Comparison of ENCODE assay signal across 26 mouse cellular contexts in the genomic region with DNA sequence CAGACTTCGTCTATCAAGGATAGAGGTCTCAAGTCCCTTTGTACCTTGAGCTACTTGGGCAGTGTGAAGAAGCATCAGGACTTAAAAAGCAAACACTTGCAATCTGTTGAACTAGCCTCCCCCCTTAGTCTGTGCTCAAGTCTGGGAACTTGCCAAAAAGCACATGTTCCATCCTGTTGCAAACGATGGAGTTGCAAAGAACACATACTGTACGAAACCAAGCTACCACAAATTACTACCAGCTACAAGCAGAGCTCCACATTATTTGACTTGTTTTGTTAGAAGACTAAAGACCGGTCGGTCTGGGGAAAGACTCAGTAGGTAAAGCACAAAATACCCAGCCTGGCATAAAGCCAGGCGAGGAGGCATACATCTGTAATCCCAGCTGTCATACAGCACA. TPM values are rescaled to one million over a fixed set of nuclear protein-coding genes. Genes with fewer than 3 reads are reported as not detected.
DNase-seq lines count a peak whose midpoint lies in the region; ATAC-seq and TF ChIP-seq lines count a peak whose summit lies in the region.
"Had no signal": no experiment of that assay in that cellular context is flagged by ENCODE, and none has a peak within 500 bp of the region (broad histone marks: within the 10 kb centered on the region; RNA-seq: fewer than 3 reads in every experiment).

No protein-coding gene starts in this region.

- H3K27ac ChIP-seq in limb, embryonic 15.5 days: 0 out of 2 replicates have a peak overlapping the region, but pooled peaks have one; percentile 8
- H3K27ac ChIP-seq in limb, embryonic 10.5 days: no peak overlapping the region
- H3K27ac ChIP-seq in embryonic facial prominence, embryonic 14.5 days (replicated peaks; ENCODE audit: low read depth, low read length): no peak overlapping the region
- H3K27ac ChIP-seq: forebrain, embryonic 10.5 days; forebrain, embryonic 13.5 days; heart, adult 2 months; hindbrain, embryonic 12.5 days; hindbrain, embryonic 15.5 days had no signal

- H3K4me1 ChIP-seq in limb, embryonic 15.5 days: peaks cover 45% of the 10 kb centered on the region
- peaks cover 21% of the 10 kb centered on the region; the same call in 1 of the 2 replicates for H3K4me1 ChIP-seq in limb, embryonic 10.5 days
- H3K4me1 ChIP-seq in embryonic facial prominence, embryonic 14.5 days (ENCODE audit: control insufficient read depth, insufficient read depth, low read length): peaks cover 35% of the 10 kb centered on the region

- H3K9ac ChIP-seq in limb, embryonic 15.5 days: no peak overlapping the region
- H3K9ac ChIP-seq in embryonic facial prominence, embryonic 14.5 days (ENCODE audit: low read depth, low read length): no peak overlapping the region
- H3K9ac ChIP-seq: forebrain, embryonic 13.5 days; hindbrain, embryonic 12.5 days; hindbrain, embryonic 15.5 days had no signal

- H3K4me3 ChIP-seq in limb, embryonic 15.5 days: no peak overlapping the region
- no peak overlapping the region for H3K4me3 ChIP-seq in limb, embryonic 10.5 days
- H3K4me3 ChIP-seq in embryonic facial prominence, embryonic 14.5 days (ENCODE audit: low read depth, low read length): no peak overlapping the region
- H3K4me3 ChIP-seq: erythroblast, embryonic 14.5 days; forebrain, embryonic 10.5 days; forebrain, embryonic 13.5 days; heart, adult 2 months; hindbrain, embryonic 12.5 days; hindbrain, embryonic 15.5 days had no signal

- H3K36me3 ChIP-seq in limb, embryonic 15.5 days: no peaks in the 10 kb centered on the region
- H3K36me3 ChIP-seq in limb, embryonic 10.5 days: no peaks in the 10 kb centered on the region
- no peaks in the 10 kb centered on the region for H3K36me3 ChIP-seq in embryonic facial prominence, embryonic 14.5 days (ENCODE audit: control insufficient read depth, insufficient read depth, low read length)
- H3K36me3 ChIP-seq: forebrain, embryonic 10.5 days; G1E; hindbrain, embryonic 12.5 days; hindbrain, embryonic 15.5 days had no signal

- DNase-seq in limb, embryonic 10.5 days (ENCODE audit: low spot score): no peak
- DNase-seq in brain, embryonic 14.5 days (ENCODE audit: low read depth): peak; percentile 37
- peak; percentile 73 for DNase-seq in embryonic facial prominence, embryonic 14.5 days (ENCODE audit: low spot score)
- no peak for DNase-seq in cerebellum, postnatal 25 days
- DNase-seq: adrenal gland, postnatal 10 days; adrenal gland, postnatal 36 days; B cell, adult 2 months; cerebellum, adult 11 months; cerebellum, adult 2 months; cerebellum, postnatal 10 days; gastrocnemius, postnatal 10 days; gastrocnemius, postnatal 36 days; heart, adult 2 months had no signal

- ATAC-seq in limb, embryonic 15.5 days (ENCODE audit: insufficient number of reproducible peaks, low FRiP score, low TSS enrichment, low read depth): no peak
- ATAC-seq in embryonic facial prominence, embryonic 14.5 days (ENCODE audit: low read depth): peak; percentile 59
- no peak for ATAC-seq in erythroid progenitor cell, adult 5-6 weeks (replicated peaks; ENCODE audit: low FRiP score, poor library complexity, severe bottlenecking)
- ATAC-seq: forebrain, embryonic 13.5 days; forebrain, embryonic 16.5 days; intestine, postnatal 0 days; Patski had no signal

- no peaks in the 10 kb centered on the region for H3K9me3 ChIP-seq in limb, embryonic 15.5 days
- no peaks in the 10 kb centered on the region for H3K9me3 ChIP-seq in limb, embryonic 10.5 days (replicated peaks)
- H3K9me3 ChIP-seq in embryonic facial prominence, embryonic 14.5 days (ENCODE audit: control insufficient read depth, low read length): no peaks in the 10 kb centered on the region
- H3K9me3 ChIP-seq: forebrain, embryonic 10.5 days; forebrain, embryonic 13.5 days; G1E; hindbrain, embryonic 12.5 days; hindbrain, embryonic 15.5 days had no signal

- 41% methylated on average over 6 of the region's 6 CpGs for WGBS in limb, embryonic 15.5 days
- 91% methylated on average over 6 of the region's 6 CpGs for WGBS in limb, embryonic 10.5 days
- WGBS in embryonic facial prominence, embryonic 14.5 days: 49% methylated on average over 6 of the region's 6 CpGs

- TF ChIP-seq CTCF in brain, embryonic 14.5 days (IDR thresholded peaks at IDR 0.05; ENCODE audit: borderline replicate concordance, extremely low read depth, insufficient read depth, insufficient read length): no peak

- TF ChIP-seq POLR2A in brain, embryonic 14.5 days (IDR thresholded peaks at IDR 0.05; ENCODE audit: borderline replicate concordance, extremely low read depth, insufficient read depth, insufficient read length, poor library complexity, severe bottlenecking): no peak

- no peak overlapping the region for H3K4me2 ChIP-seq in limb, embryonic 15.5 days
- no peak overlapping the region for H3K4me2 ChIP-seq in embryonic facial prominence, embryonic 14.5 days (ENCODE audit: low read depth, low read length)
- H3K4me2 ChIP-seq: forebrain, embryonic 13.5 days; heart, embryonic 11.5 days; hindbrain, embryonic 12.5 days; hindbrain, embryonic 15.5 days had no signal

- no peaks in the 10 kb centered on the region for H3K27me3 ChIP-seq in limb, embryonic 15.5 days
- H3K27me3 ChIP-seq in limb, embryonic 10.5 days (ENCODE audit: low read depth, poor library complexity, severe bottlenecking): no peaks in the 10 kb centered on the region
- no peaks in the 10 kb centered on the region for H3K27me3 ChIP-seq in embryonic facial prominence, embryonic 14.5 days (replicated peaks; ENCODE audit: control insufficient read depth, insufficient read depth, low read length)
- H3K27me3 ChIP-seq: CH12.LX; forebrain, embryonic 13.5 days; hindbrain, embryonic 12.5 days; hindbrain, embryonic 15.5 days; Patski had no signal

RNA-seq across cellular contexts. Expression of gene Adgra3, which starts 19.3 kb away (rescaled TPM):
- 21.5 and 34.5 TPM in 2 replicates for polyA plus RNA-seq in limb, embryonic 15.5 days (2015; fragmentation: Nextera tagmentation; extraction: Ambion mirVana)
- 50.0 and 53.3 TPM in 2 replicates for polyA plus RNA-seq in limb, embryonic 10.5 days (2016; fragmentation: Nextera tagmentation; extraction: Ambion mirVana)
- polyA plus RNA-seq in brain, embryonic 14.5 days (2012; rRNA removed): 46.8 and 49.5 TPM in 2 replicates
- polyA plus RNA-seq in embryonic facial prominence, embryonic 14.5 days (2014; fragmentation: Nextera tagmentation; extraction: Ambion mirVana): 38.3 and 47.3 TPM in 2 replicates
- 0.36 TPM in 1 of 2 replicates, not detected in the other for total RNA-seq in erythroid progenitor cell, adult 5-6 weeks (2015; ENCODE audit: low replicate concordance)
- 0.51 TPM in 1 of 2 replicates, not detected in the other for total RNA-seq in erythroid progenitor cell, adult 5-6 weeks (2017; ENCODE audit: low replicate concordance)
- total RNA-seq: CH12.LX had no signal
- polyA plus RNA-seq: G1E had no signal

Comparison
In these comparisons a context has a peak if more than half of its experiments do, and no peak if none do; other contexts are left out.
1. DNase-seq: peak in brain, embryonic 14.5 days (single experiment) and embryonic facial prominence, embryonic 14.5 days (single experiment); none in limb, embryonic 10.5 days (single experiment) and cerebellum, postnatal 25 days (0 of 2).